Mouse (Mus musculus): Measurements from ENCODE around the gene Slc39a1. TPM values are rescaled to one million over a fixed set of nuclear protein-coding genes. Genes with fewer than 3 reads are reported as not detected.

Slc39a1 gene
- total RNA-seq, 1 experiment, result 88.4 TPM

GRCm38 (mm10) chr3:90291982-90292344 lies 44.0 kb downstream of the Slc39a1 start:
- DNase-seq (ENCODE audit: low read depth, low spot score), result no peak
- Histone ChIP-seq H3K4me3 (ENCODE audit: insufficient read depth in 1 of 2, low read depth in 1 of 2, low read length in 2 of 2, poor library complexity in 1 of 2, severe bottlenecking in 1 of 2) (peak overlapping the region; percentile 75 to 88; a peak in 3 of 4 replicates), H3K36me3 (ENCODE audit: control insufficient read depth, insufficient read depth, low read length, poor library complexity, severe bottlenecking) (no peaks in the 10 kb centered on the region), H3K4me1 (ENCODE audit: control insufficient read depth in 2 of 2, insufficient read depth in 2 of 2, low read length in 2 of 2, poor library complexity in 1 of 2) (no peaks in the 10 kb centered on the region; a peak in 1 of 4 replicates), H3K9me3 (ENCODE audit: control insufficient read depth, insufficient read depth, low read depth, low read length) (no peaks in the 10 kb centered on the region), H3K27ac (ENCODE audit: insufficient read depth, low read depth, low read length, poor library complexity, severe bottlenecking) (peak overlapping the region; percentile 73; the same call in 1 of the 2 replicates), H3K9ac (ENCODE audit: insufficient read depth, low read depth, low read length, poor library complexity, severe bottlenecking) (peak overlapping the region; percentile 94; the same call in 1 of the 2 replicates)
- in situ Hi-C loops (cut with MboI; ENCODE audit: low sequenced_read_pairs in 2 of 2, unreplicated experiment in 2 of 2), result no loop called here
- no peak for TF ChIP-seq ZC3H11A (IDR thresholded peaks at IDR 0.05; ENCODE audit: borderline replicate concordance, low read depth, low read length)

- Histone ChIP-seq H3K9me3 (ENCODE audit: control insufficient read depth, insufficient read depth, low read depth, low read length) (no peaks in the 10 kb centered on the region), H3K9ac (ENCODE audit: insufficient read depth, low read depth, low read length, poor library complexity, severe bottlenecking) (peak within 1 kb of the TSS; percentile 100), H3K4me1 (ENCODE audit: control insufficient read depth in 2 of 2, insufficient read depth in 2 of 2, low read length in 2 of 2, poor library complexity in 1 of 2) (no peaks in the 10 kb centered on the region; a peak in 1 of 4 replicates), H3K4me3 (ENCODE audit: insufficient read depth in 1 of 2, low read depth in 1 of 2, low read length in 2 of 2, poor library complexity in 1 of 2, severe bottlenecking in 1 of 2) (peak within 1 kb of the TSS; percentile 99), H3K36me3 (ENCODE audit: control insufficient read depth, insufficient read depth, low read length, poor library complexity, severe bottlenecking) (no peaks in the 10 kb centered on the region), H3K27ac (ENCODE audit: insufficient read depth, low read depth, low read length, poor library complexity, severe bottlenecking) (peak within 1 kb of the TSS; percentile 100)
- DNase-seq (ENCODE audit: low read depth, low spot score), result peak; percentile 99
- TF ChIP-seq HCFC1 (IDR thresholded peaks at IDR 0.05; ENCODE audit: borderline replicate concordance, insufficient read depth, low read length), result peak; percentile 62; the same call in 1 of the 2 replicates
- TF ChIP-seq CHD2 (IDR thresholded peaks at IDR 0.05; ENCODE audit: low read depth, low read length), result peak; percentile 92
- no peak for TF ChIP-seq MAFK (IDR thresholded peaks at IDR 0.05; ENCODE audit: insufficient read depth, low read depth, low read length)
- TF ChIP-seq ZNF384 (IDR thresholded peaks at IDR 0.05; ENCODE audit: low read depth, low read length), result no peak
- TF ChIP-seq ZC3H11A (IDR thresholded peaks at IDR 0.05; ENCODE audit: borderline replicate concordance, low read depth, low read length), result no peak
- in situ Hi-C loops (cut with MboI; ENCODE audit: low sequenced_read_pairs in 2 of 2, unreplicated experiment in 2 of 2), result no loop called here
Observed at GRCm38 (mm10) chr3:90292345-90293275, 44.6 kb downstream of the Slc39a1 start, which contains the start of gene Gatad2b. TSS of gene Gatad2b (plus strand) at chr3:90293178.

GRCm38 (mm10) chr3:90293352-90294063 lies 45.5 kb downstream of the Slc39a1 start:
- Histone ChIP-seq H3K9ac (ENCODE audit: insufficient read depth, low read depth, low read length, poor library complexity, severe bottlenecking) (peak overlapping the region; percentile 100), H3K4me3 (ENCODE audit: insufficient read depth in 1 of 2, low read depth in 1 of 2, low read length in 2 of 2, poor library complexity in 1 of 2, severe bottlenecking in 1 of 2) (peak overlapping the region; percentile 99), H3K36me3 (ENCODE audit: control insufficient read depth, insufficient read depth, low read length, poor library complexity, severe bottlenecking) (no peaks in the 10 kb centered on the region), H3K27ac (ENCODE audit: insufficient read depth, low read depth, low read length, poor library complexity, severe bottlenecking) (peak overlapping the region; percentile 100), H3K4me1 (ENCODE audit: control insufficient read depth in 2 of 2, insufficient read depth in 2 of 2, low read length in 2 of 2, poor library complexity in 1 of 2) (no peaks in the 10 kb centered on the region; a peak in 1 of 4 replicates), H3K9me3 (ENCODE audit: control insufficient read depth, insufficient read depth, low read depth, low read length) (no peaks in the 10 kb centered on the region)
- TF ChIP-seq MAFK (IDR thresholded peaks at IDR 0.05; ENCODE audit: insufficient read depth, low read depth, low read length), result no peak
- TF ChIP-seq ZC3H11A (IDR thresholded peaks at IDR 0.05; ENCODE audit: borderline replicate concordance, low read depth, low read length), result no peak
- TF ChIP-seq ZNF384 (IDR thresholded peaks at IDR 0.05; ENCODE audit: low read depth, low read length), result no peak
- TF ChIP-seq CHD2 (IDR thresholded peaks at IDR 0.05; ENCODE audit: low read depth, low read length), result no peak
- TF ChIP-seq HCFC1 (IDR thresholded peaks at IDR 0.05; ENCODE audit: borderline replicate concordance, insufficient read depth, low read length), result no peak
- in situ Hi-C loops (cut with MboI; ENCODE audit: low sequenced_read_pairs in 2 of 2, unreplicated experiment in 2 of 2), result no loop called here
- peak; percentile 69 for DNase-seq (ENCODE audit: low read depth, low spot score)

- no peaks in the 10 kb centered on the region for H3K36me3 ChIP-seq (ENCODE audit: control insufficient read depth, insufficient read depth, low read length, poor library complexity, severe bottlenecking)
- H3K27ac ChIP-seq (ENCODE audit: insufficient read depth, low read depth, low read length, poor library complexity, severe bottlenecking), result peak overlapping the region; percentile 100; the same call in 1 of the 2 replicates
- no peak for DNase-seq (ENCODE audit: low read depth, low spot score)
- H3K9me3 ChIP-seq (ENCODE audit: control insufficient read depth, insufficient read depth, low read depth, low read length), result no peaks in the 10 kb centered on the region
- no peak for TF ChIP-seq ZNF384 (IDR thresholded peaks at IDR 0.05; ENCODE audit: low read depth, low read length)
- TF ChIP-seq CHD2 (IDR thresholded peaks at IDR 0.05; ENCODE audit: low read depth, low read length), result no peak
- no peak for TF ChIP-seq HCFC1 (IDR thresholded peaks at IDR 0.05; ENCODE audit: borderline replicate concordance, insufficient read depth, low read length)
- TF ChIP-seq MAFK (IDR thresholded peaks at IDR 0.05; ENCODE audit: insufficient read depth, low read depth, low read length), result no peak
- TF ChIP-seq ZC3H11A (IDR thresholded peaks at IDR 0.05; ENCODE audit: borderline replicate concordance, low read depth, low read length), result no peak
- H3K9ac ChIP-seq (ENCODE audit: insufficient read depth, low read depth, low read length, poor library complexity, severe bottlenecking), result peak overlapping the region; percentile 100
- H3K4me3 ChIP-seq (ENCODE audit: insufficient read depth in 1 of 2, low read depth in 1 of 2, low read length in 2 of 2, poor library complexity in 1 of 2, severe bottlenecking in 1 of 2), result peak overlapping the region; percentile 99
- H3K4me1 ChIP-seq (ENCODE audit: control insufficient read depth in 2 of 2, insufficient read depth in 2 of 2, low read length in 2 of 2, poor library complexity in 1 of 2), result no peaks in the 10 kb centered on the region; a peak in 1 of 4 replicates
- in situ Hi-C loops (cut with MboI; ENCODE audit: low sequenced_read_pairs in 2 of 2, unreplicated experiment in 2 of 2), result no loop called here
Observed at GRCm38 (mm10) chr3:90294064-90294440, 46.1 kb downstream of the Slc39a1 start.

Measured in ES-E14 (cell line).